Mouse (Mus musculus): ENCODE results near the gene Pde6c.

Pde6c gene

DNA sequence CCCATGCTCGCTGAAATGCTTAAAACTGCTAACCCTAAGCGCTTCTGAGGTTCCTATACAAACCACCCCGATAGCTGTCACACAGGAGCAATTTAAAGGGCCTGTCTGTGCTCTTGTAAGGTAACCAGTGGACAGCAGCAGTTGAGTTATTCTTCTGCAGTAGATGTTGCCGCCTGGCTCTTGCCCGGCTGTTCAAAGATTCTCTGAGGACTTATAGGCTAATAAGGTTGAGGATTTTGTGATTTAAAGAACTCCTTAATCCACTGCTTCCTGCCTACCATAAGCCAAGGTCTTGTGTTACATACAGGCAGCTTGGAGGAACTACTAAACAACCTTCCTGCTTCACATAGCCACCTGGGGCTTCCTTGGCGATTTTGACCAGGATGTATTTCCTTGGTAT, at the start of gene Pde6c:
TSS of gene Pde6c (plus strand) at position 301 of the 400 bp plus-strand sequence.
- no peak for DNase-seq (ENCODE audit: low spot score in 2 of 2)

DNA sequence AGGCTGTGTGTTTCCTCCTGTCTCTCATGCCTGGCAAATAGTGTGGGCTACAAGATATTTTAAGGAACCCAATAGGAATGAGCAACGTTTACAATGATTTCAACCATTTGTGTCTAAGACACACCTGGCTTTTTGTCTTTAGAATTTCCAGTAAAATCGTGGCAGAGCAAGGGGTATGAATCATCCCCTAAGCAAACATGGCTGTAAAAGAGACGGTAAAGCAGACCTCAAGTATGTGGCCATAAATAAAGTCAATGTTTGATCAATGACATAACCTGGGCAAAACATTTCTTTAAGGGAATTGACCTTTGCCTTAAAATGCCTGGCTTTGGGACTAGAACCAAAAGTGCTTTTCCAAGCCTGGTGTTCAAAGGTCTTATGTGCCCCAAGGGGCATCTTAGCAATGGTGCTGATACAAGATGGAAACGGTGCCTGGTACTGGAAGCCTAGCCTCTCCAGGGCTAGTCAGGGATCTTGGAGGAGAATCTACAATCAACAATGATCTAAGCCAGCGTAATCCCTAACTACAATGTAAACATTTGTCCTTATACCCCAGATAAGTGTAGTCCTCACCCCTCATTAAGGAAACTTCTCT, 49.6 kb upstream of the Pde6c start:
- no peak for DNase-seq (ENCODE audit: low spot score in 2 of 2)

- DNase-seq (ENCODE audit: low spot score in 2 of 2): no peak
Observed at GRCm38 (mm10) chr19:38085841-38086240, 46.7 kb upstream of the Pde6c start.

- DNase-seq (ENCODE audit: low spot score in 2 of 2): no peak
Observed at GRCm38 (mm10) chr19:38086948-38087551, 45.5 kb upstream of the Pde6c start.

GRCm38 (mm10) chr19:38089358-38089757, 43.2 kb upstream of the Pde6c start:
- no peak for DNase-seq (ENCODE audit: low spot score in 2 of 2)

GRCm38 (mm10) chr19:38091512-38091985, 41.0 kb upstream of the Pde6c start:
- DNase-seq (ENCODE audit: low spot score in 2 of 2): no peak

DNA sequence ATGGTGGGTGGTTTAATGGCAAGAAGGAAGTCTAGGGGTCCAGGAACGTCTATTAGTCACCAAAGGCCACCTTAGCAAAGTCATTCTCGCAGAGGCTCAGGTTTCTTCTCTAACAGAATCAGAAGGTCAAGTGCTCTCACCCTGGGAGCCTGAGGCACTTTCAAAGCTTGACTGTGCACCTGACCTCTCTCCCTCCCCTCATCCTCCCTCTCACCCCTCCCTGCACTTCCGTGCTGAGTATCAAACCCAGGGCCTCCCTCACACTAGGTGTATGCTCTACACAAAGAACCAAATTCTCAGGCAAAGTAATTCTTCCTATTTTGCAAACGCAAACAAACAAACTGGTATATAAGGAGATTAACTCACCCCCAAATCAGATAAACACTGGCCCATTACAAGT, 36.4 kb upstream of the Pde6c start:
- no peak for DNase-seq (ENCODE audit: low spot score in 2 of 2)

DNA sequence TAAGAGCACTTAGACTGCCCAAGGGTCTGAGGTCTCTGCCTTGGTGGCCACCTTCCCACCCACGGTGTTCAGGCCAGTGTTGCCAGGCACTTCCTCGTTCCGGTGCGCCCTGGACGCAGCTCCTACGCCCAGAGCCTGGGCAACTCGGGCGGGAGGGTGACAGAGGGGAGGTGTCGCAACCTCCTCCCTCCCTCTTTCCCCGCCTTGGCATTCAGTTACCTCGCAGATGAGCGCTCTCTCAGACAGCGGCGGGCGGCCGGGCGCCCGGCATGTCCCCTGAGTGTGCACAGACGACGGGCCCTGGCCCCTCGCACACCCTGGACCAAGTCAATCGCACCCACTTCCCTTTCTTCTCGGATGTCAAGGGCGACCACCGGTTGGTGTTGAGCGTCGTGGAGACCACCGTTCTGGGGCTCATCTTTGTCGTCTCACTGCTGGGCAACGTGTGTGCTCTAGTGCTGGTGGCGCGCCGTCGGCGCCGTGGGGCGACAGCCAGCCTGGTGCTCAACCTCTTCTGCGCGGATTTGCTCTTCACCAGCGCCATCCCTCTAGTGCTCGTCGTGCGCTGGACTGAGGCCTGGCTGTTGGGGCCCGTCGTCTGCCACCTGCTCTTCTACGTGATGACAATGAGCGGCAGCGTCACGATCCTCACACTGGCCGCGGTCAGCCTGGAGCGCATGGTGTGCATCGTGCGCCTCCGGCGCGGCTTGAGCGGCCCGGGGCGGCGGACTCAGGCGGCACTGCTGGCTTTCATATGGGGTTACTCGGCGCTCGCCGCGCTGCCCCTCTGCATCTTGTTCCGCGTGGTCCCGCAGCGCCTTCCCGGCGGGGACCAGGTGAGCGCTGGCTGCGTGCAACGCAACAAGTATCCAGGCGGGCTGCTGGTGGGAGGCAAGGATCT, 35.5 kb upstream of the Pde6c start, which contains the start of gene Ffar4:
TSS of gene Ffar4 (plus strand) at position 214 of the 901 bp plus-strand sequence.
- no peak for DNase-seq (ENCODE audit: low spot score in 2 of 2)

DNA sequence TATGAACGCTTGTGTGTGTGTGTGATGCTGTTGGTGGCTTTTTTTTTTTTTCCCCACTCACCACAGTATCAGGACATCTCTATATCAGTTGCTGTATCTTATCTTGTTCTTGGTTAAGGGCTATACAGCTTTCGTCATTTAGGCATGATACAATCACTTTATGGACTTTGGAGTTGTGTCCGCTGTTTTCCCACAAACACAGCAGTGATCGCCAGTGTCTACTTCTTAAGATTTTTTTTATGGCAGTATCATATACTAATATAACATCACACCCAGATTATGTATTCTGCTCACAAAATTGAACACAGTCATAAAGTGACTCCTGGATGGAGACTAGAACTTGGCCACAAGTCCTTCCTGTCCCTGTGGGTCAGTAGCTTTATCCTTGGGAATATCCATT, 24.7 kb upstream of the Pde6c start:
- DNase-seq (ENCODE audit: low spot score in 2 of 2): no peak

DNA sequence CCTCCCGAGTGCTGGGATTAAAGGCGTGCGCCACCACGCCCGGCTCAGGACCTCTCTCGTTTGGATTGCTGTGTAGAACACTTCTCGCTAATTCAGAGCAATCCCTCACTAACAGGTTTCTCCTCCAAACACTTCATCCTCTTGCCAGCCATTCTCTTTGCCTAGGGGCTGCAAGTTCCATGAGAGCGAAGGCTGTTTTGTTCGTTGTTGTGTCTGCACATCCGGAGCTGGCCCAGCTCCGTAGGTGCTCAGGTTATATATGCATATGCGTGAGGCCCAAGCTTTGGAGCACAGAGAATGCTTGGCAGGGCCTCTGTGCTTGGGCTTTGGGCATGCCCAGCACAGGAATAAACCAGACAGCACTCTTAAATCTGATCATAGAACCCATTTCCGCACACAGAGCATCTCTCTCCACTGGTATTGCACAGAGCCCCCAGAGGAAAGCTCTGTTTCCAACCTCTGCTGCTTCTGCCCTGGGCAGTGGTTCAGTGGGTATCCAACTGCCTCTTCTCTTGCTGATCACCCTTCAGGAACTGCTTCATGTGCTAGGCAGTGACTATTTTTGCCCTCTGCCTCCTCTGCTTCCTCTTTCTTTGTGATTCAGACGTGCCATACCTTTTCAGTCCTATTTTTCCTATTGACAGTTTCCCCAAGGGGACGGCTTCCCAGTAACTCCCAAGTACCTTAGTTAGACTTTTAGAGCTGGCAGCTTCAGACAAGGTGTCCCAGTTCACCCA, 22.9 kb upstream of the Pde6c start:
- DNase-seq (ENCODE audit: low spot score in 2 of 2): no peak

GRCm38 (mm10) chr19:38111056-38111455, 21.5 kb upstream of the Pde6c start:
- no peak for DNase-seq (ENCODE audit: low spot score in 2 of 2)

GRCm38 (mm10) chr19:38112575-38112974, 20.0 kb upstream of the Pde6c start:
- no peak for DNase-seq (ENCODE audit: low spot score in 2 of 2)

- no peak for DNase-seq (ENCODE audit: low spot score in 2 of 2)
Observed at GRCm38 (mm10) chr19:38114834-38115491, 17.6 kb upstream of the Pde6c start.

- DNase-seq (ENCODE audit: low spot score in 2 of 2): no peak
Observed at GRCm38 (mm10) chr19:38120123-38120760, 12.3 kb upstream of the Pde6c start.

- DNase-seq (ENCODE audit: low spot score in 2 of 2): no peak
Observed at GRCm38 (mm10) chr19:38123921-38124320, 8.7 kb upstream of the Pde6c start.

DNA sequence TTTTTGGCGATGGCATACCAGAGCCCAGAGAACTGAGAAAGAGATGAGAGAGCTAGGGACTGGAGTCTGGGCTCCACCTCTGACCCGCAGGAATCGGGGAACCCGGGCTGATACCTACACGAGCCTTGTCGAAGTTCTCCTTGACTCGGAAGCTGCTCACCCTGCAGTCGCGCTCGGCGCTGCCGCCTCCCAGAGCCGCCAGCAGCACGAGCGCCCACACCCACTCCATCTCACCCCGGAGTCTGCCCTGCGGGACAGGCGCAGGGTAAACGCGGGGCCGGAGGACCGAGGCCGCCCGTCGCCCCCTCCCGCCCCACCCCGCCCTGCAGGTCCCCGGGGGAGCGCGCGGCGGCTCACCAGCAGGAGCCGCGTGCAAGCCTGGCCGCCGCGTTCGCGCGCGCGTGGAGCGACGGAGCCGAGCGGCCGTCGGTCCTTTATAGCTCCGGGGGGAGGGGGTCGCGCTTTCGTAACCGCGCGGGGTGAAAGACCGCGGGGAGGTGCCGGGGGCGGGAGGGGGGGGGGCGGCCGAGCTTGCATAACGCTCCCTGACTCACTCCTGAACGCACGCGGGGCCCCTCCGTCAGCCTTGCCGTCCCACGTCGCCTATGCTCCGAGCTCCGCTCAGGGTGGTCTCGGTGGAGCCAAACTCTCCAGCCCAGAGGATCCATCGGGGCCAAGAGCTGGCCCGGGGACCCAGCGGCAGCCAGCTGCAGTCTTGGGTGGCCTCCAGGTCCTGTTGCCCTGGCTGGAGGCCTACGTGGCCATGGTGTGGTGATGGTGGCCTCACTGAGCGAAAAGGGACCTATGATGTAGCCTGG, 8.0 kb upstream of the Pde6c start:
- no peak for DNase-seq (ENCODE audit: low spot score in 2 of 2)

GRCm38 (mm10) chr19:38125219-38125610, 7.4 kb upstream of the Pde6c start, which contains the start of gene Rbp4:
Gene Rbp4, minus strand, starts transcription at chr19:38125281.
- DNase-seq (ENCODE audit: low spot score in 2 of 2): no peak

GRCm38 (mm10) chr19:38126656-38127055, 5.9 kb upstream of the Pde6c start:
- DNase-seq (ENCODE audit: low spot score in 2 of 2): no peak

GRCm38 (mm10) chr19:38133986-38134385, 1.4 kb downstream of the Pde6c start:
- no peak for DNase-seq (ENCODE audit: low spot score in 2 of 2)

GRCm38 (mm10) chr19:38134806-38135205, 2.2 kb downstream of the Pde6c start:
- no peak for DNase-seq (ENCODE audit: low spot score in 2 of 2)
